Mouse (Mus musculus) heart, postnatal 0 days (tissue): ENCODE data around the gene Mettl14.

Experiments
- CTCF ChIP-seq: IDR thresholded peaks from 2 replicates; pipeline ENCODE4 v1.5.1; 2016; ENCODE audit warnings: antibody characterized with exemption, control low read depth, low read depth
- EP300 ChIP-seq: IDR thresholded peaks from 2 replicates; pipeline ENCODE4 v1.6.1; 2016; ENCODE audit warnings: antibody characterized with exemption, low read depth

GRCm38 (mm10) chr3:123350602-123351001, 35.3 kb downstream of the Mettl14 start:
- no peak for TF ChIP-seq CTCF
- TF ChIP-seq EP300: no peak
